Mouse (Mus musculus): Measurements from ENCODE around the gene Trim30d. TPM values are rescaled to one million over a fixed set of nuclear protein-coding genes. Genes with fewer than 3 reads are reported as not detected.

The Trim30d gene
- polyA plus RNA-seq, 1 experiment from 2014 or later: 0.08 TPM

Other genes with a start within 250 kb of the Trim30d start
- 0.08 and 0.13 TPM in 2 replicates for gene Trim5, start 219.8 kb downstream of the Trim30d start, polyA plus RNA-seq (2014; fragmentation: Nextera tagmentation; extraction: Ambion mirVana)
- 3.8 and 3.9 TPM in 2 replicates for gene Trim12a, start 192.4 kb downstream of the Trim30d start, polyA plus RNA-seq (2014; fragmentation: Nextera tagmentation; extraction: Ambion mirVana)
- not detected in 2 replicates for gene Trim34b, start 178.4 kb downstream of the Trim30d start, polyA plus RNA-seq (2014; fragmentation: Nextera tagmentation; extraction: Ambion mirVana)
- 1.3 and 1.8 TPM in 2 replicates for gene Trim12c, start 154.5 kb downstream of the Trim30d start, polyA plus RNA-seq (2014; fragmentation: Nextera tagmentation; extraction: Ambion mirVana)
- not detected in 2 replicates for gene Trim30b, start 138.0 kb downstream of the Trim30d start, polyA plus RNA-seq (2014; fragmentation: Nextera tagmentation; extraction: Ambion mirVana)
- not detected in 2 replicates for gene Trim30c, start 107.0 kb downstream of the Trim30d start, polyA plus RNA-seq (2014; fragmentation: Nextera tagmentation; extraction: Ambion mirVana)
- gene Trim30a, start 42.7 kb downstream of the Trim30d start, polyA plus RNA-seq (2014; fragmentation: Nextera tagmentation; extraction: Ambion mirVana): 0.51 and 0.61 TPM in 2 replicates
- gene Olfr651, start 42.3 kb upstream of the Trim30d start, polyA plus RNA-seq (2014; fragmentation: Nextera tagmentation; extraction: Ambion mirVana): not detected in 2 replicates
- gene Olfr652, start 53.1 kb upstream of the Trim30d start, polyA plus RNA-seq (2014; fragmentation: Nextera tagmentation; extraction: Ambion mirVana): not detected in 2 replicates
- gene Olfr653, start 69.5 kb upstream of the Trim30d start, polyA plus RNA-seq (2014; fragmentation: Nextera tagmentation; extraction: Ambion mirVana): not detected in 2 replicates
- gene Olfr654, start 79.2 kb upstream of the Trim30d start, polyA plus RNA-seq (2014; fragmentation: Nextera tagmentation; extraction: Ambion mirVana): not detected in 2 replicates
- gene Olfr655, start 93.9 kb upstream of the Trim30d start, polyA plus RNA-seq (2014; fragmentation: Nextera tagmentation; extraction: Ambion mirVana): not detected in 2 replicates
- not detected in 2 replicates for gene Olfr656, start 106.1 kb upstream of the Trim30d start, polyA plus RNA-seq (2014; fragmentation: Nextera tagmentation; extraction: Ambion mirVana)
- gene Olfr657, start 116.9 kb upstream of the Trim30d start, polyA plus RNA-seq (2014; fragmentation: Nextera tagmentation; extraction: Ambion mirVana): not detected in 2 replicates
- not detected in 2 replicates for gene Olfr658, start 139.5 kb upstream of the Trim30d start, polyA plus RNA-seq (2014; fragmentation: Nextera tagmentation; extraction: Ambion mirVana)
- not detected in 2 replicates for gene Olfr659, start 158.9 kb upstream of the Trim30d start, polyA plus RNA-seq (2014; fragmentation: Nextera tagmentation; extraction: Ambion mirVana)
- not detected in 2 replicates for gene Olfr661, start 178.7 kb upstream of the Trim30d start, polyA plus RNA-seq (2014; fragmentation: Nextera tagmentation; extraction: Ambion mirVana)